Mouse (Mus musculus) left cerebral cortex, postnatal 25 days (tissue): ENCODE data around the gene Slc25a18. TPM values are rescaled to one million over a fixed set of nuclear protein-coding genes. Genes with fewer than 3 reads are reported as not detected.

Source experiments
- DNase-seq, 2 experiments: peaks; one replicate each; pipeline ENCODE4 v3.0.0; 2022; ENCODE audit warnings: low spot score in 2 of 2, mixed read lengths in 1 of 2
- intact Hi-C: fragments of 180-260 bp; cut with DNase I; formaldehyde crosslinking; loops from one replicate; pipeline ENCODE4 v1.15.1; 2025
- microRNA-seq, 2 experiments: library from miRNA; unstranded; fragments of <30 nt; microRNA quantifications; one replicate each; pipeline ENCODE4 v1.2.0; 2022
- total RNA-seq, 2 experiments: library from RNA; stranded (reverse); gene quantifications; 2 replicates each; pipeline ENCODE4 v1.2.3; 2021

Gene Slc25a18
- total RNA-seq, 2 experiments from 2014 or later = 65.3 to 66.5 TPM

GRCm38 (mm10) chr6:120835474-120836374 lies 62.3 kb downstream of the Slc25a18 start, which contains the start of gene Bcl2l13:
Gene Bcl2l13 (plus strand): TSS chr6:120836212.
- peak; percentile 94 for DNase-seq
- intact Hi-C loops = loop anchor here (1.0 to 10.0 kb wide), 2 partner anchors 13 to 301 kb away; partner anchors contain the start of genes Atp6v1e1 and Hdhd5

- intact Hi-C loops = loop anchor here (1.0 to 10.0 kb wide), 2 partner anchors 14 to 302 kb away; partner anchors contain the start of genes Atp6v1e1 and Hdhd5
- DNase-seq = peak in 1 of 2 experiments; percentile 29
Measured at GRCm38 (mm10) chr6:120836389-120837151, 63.2 kb downstream of the Slc25a18 start.

GRCm38 (mm10) chr6:120837152-120837530 lies 63.8 kb downstream of the Slc25a18 start:
- intact Hi-C loops = loop anchor here (10.0 kb wide), 1 partner anchor 302 kb away; the partner anchor contains the start of gene Hdhd5
- no peak for DNase-seq

GRCm38 (mm10) chr6:120840258-120840657 lies 66.9 kb downstream of the Slc25a18 start:
- no peak for DNase-seq
- intact Hi-C loops = no loop called here

GRCm38 (mm10) chr6:120841754-120842153 lies 68.4 kb downstream of the Slc25a18 start:
- DNase-seq = no peak
- intact Hi-C loops = no loop called here

Small RNA genes within 50 kb of the gene (microRNA-seq; reads per million reads assigned to microRNA genes)
- 0 reads per million in 2 experiments for gene Gm25193

Other genes starting within 250 kb of the Slc25a18 start
- 10 to 100 TPM; 33.0 to 37.0 TPM for gene Hdhd5, start 242.3 kb upstream of the Slc25a18 start, total RNA-seq
- 1 to 10 TPM; 3.4 to 4.6 TPM for gene Cecr2, start 107.2 kb upstream of the Slc25a18 start, total RNA-seq
- gene Atp6v1e1, start 49.2 kb downstream of the Slc25a18 start, total RNA-seq = 100 to 1,000 TPM; 542 to 588 TPM
- 10 to 100 TPM; 45.9 to 48.5 TPM for gene Bcl2l13, start 62.6 kb downstream of the Slc25a18 start, total RNA-seq
- 10 to 100 TPM in 1 of 2 experiments, 1 to 10 TPM in 1; 9.4 to 10.4 TPM for gene Bid, start 143.3 kb downstream of the Slc25a18 start, total RNA-seq